Mouse (Mus musculus) cerebellum, adult 2 months (tissue): ENCODE results near the gene Dapp1.

ENCODE experiments used
- CTCF ChIP-seq: fragments of 200-500 bp; IDR thresholded peaks from 2 replicates; pipeline ENCODE4 v1.5.1; 2011; ENCODE audit warnings: low read depth, mild to moderate bottlenecking, control low read depth, low read length, moderate library complexity, borderline replicate concordance; ENCODE audit not compliant: insufficient read depth
- POLR2A ChIP-seq: fragments of 200-500 bp; IDR thresholded peaks from 2 replicates; pipeline ENCODE4 v1.6.1; 2011; ENCODE audit warnings: low read length, control low read depth, borderline replicate concordance; ENCODE audit not compliant: insufficient read depth

- no peak for TF ChIP-seq POLR2A
- TF ChIP-seq CTCF, result no peak
Observed at GRCm38 (mm10) chr3:138029351-138029750, 48.0 kb upstream of the Dapp1 start.
